Mouse (Mus musculus): ENCODE results near the gene Csf1.
"Not testable (repeated sequence)": the region's sequence is repeated elsewhere in the genome, so short reads cannot be mapped to it uniquely, and the experiment has no call there.

GRCm38 (mm10) chr3:107735620-107736019, 24.6 kb downstream of the Csf1 start:
- not testable (repeated sequence) for TF ChIP-seq CTCF (IDR thresholded peaks at IDR 0.05; ENCODE audit: extremely low read depth, insufficient read depth, insufficient read length, insufficient replicate concordance); POLR2A (IDR thresholded peaks at IDR 0.05; ENCODE audit: low read depth, low read length)
